Mouse (Mus musculus): Measurements from ENCODE around the gene Trank1.
A peak's percentile ranks its signal among the peaks of the same experiment; 100 is the strongest.

Trank1 gene

DNA sequence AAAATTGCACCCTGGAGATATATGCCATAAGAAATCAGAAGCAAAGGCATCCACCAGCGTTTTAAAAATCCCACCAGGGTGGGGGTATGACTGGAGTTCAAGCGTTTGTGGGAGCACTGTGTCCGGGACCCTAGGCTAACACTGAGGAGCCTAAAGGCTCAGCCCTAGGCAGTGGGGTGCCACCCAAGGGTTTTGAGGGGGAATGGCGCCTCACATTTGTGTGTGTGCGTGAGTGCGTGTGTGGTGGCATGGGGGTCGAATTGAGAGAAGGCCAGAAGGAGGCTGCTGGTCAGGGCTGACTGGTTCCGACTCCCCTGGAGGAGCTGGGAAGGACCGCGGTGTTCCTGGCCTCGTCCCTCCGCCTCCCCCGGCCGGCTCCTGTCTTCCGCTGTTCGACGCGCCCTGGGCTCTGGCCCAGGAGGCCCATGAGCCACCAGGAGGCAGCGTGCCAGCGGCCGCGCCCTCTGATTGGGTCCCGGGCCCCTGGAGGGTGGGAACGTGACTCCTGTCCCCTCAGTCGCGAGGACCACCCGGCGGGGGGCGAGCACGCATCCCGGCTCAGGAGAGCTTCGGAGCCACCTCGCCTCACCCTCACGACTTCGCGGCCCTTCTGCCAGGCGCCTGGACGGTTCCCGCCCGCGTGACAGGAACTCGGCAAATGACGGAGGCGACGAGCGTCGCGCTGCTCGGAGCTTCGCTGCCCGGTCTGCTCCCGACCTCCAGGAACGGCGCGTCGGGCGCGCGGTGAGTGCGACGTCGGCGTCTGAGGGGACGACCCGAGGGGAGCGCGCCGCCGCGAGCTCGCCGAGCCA, at the start of gene Trank1:
Trank1 (plus strand) TSS at position 709 of the 812 bp plus-strand sequence.
- peak; percentile 52 for DNase-seq

GRCm38 (mm10) chr9:111267998-111268397, 43.5 kb upstream of the Trank1 start:
- no peak for DNase-seq

- no peak for DNase-seq
Measured at GRCm38 (mm10) chr9:111270606-111271005, 40.9 kb upstream of the Trank1 start.

DNA sequence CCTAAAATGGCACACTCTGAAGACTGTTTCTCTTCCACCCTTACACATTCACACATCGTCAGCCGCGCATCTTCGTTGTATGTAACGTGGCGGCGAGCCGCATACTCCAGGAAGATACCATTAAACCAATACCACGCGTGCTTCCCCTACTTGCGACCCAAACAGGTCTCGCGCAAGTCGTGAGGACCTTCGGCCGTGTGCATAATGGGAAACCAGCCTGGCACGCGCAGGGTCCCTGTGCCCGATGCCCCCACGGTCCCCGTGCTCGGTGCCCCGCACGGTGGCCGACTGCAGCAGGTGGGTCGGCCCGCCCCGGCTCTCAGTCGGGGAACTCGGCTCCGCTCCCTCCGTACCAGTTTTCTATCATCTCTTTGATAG, 40.5 kb upstream of the Trank1 start:
- no peak for DNase-seq

GRCm38 (mm10) chr9:111271434-111272160, 39.9 kb upstream of the Trank1 start, which contains the start of the genes Mlh1 and Epm2aip1:
Gene Mlh1, minus strand, starts transcription at chr9:111271791.
Gene Epm2aip1, plus strand, starts transcription at chr9:111271929.
- DNase-seq, result peak; percentile 99

DNA sequence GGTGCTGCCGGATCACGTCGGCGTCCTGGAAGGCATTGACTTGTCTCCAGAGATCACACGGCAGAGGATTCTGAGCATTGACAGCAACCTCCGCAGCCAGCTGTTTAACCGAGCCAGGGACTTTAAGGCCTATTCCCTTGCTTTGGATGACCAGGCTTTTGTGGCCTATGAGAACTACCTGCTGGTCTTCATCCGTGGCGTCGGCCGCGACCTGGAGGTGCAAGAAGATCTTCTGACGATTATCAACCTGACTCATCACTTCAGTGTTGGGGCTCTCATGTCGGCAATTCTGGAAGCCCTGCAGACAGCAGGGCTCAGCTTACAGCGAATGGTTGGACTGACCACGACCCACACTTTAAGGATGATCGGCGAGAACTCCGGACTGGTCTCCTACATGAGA, 39.2 kb upstream of the Trank1 start:
- no peak for DNase-seq

GRCm38 (mm10) chr9:111272996-111273785, 38.3 kb upstream of the Trank1 start:
- DNase-seq, result no peak

GRCm38 (mm10) chr9:111273958-111274357, 37.6 kb upstream of the Trank1 start:
- DNase-seq, result no peak

- peak; percentile 32 for DNase-seq
Measured at GRCm38 (mm10) chr9:111275156-111275555, 36.4 kb upstream of the Trank1 start.

DNA sequence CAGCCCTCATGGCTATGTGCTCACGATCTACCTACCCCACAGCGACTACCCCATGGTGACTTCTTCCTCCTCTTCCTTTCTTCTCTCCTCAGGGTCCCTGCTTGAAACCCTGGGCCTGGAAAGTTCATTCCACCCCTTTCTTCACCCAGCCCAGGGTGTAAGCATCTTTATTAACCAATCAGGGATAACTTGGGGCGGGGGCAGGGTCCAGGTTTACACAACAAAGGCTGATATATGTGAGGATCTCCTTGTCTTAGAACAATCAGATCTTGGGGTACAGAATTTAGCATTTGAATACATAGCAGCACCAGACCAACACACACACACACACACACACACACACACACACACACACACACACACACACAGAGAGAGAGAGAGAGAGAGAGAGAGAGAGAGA, 26.5 kb upstream of the Trank1 start:
- no peak for DNase-seq

GRCm38 (mm10) chr9:111285676-111286075, 25.9 kb upstream of the Trank1 start:
- peak; percentile 52 for DNase-seq

- DNase-seq, result no peak
Measured at GRCm38 (mm10) chr9:111286468-111286867, 25.1 kb upstream of the Trank1 start.

DNA sequence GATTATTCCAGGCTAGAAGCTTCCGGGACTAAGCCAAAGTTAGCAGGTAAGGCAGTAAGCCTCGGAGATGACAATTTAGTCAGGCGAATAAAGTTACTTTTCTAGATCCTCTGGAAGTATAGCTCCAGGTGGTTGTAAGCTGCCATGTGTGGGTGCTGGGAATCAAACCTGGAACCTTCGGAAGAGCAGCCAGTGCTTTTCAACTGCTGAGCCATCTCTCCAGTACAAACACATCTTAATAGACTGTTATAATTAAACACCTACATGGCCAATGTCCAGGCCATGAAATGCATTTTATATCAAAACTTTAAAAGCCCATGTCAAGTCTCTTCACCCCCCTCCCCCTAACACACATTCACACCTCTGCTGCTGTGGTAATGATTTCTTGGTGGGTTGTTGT, 23.6 kb upstream of the Trank1 start:
- DNase-seq, result no peak

DNA sequence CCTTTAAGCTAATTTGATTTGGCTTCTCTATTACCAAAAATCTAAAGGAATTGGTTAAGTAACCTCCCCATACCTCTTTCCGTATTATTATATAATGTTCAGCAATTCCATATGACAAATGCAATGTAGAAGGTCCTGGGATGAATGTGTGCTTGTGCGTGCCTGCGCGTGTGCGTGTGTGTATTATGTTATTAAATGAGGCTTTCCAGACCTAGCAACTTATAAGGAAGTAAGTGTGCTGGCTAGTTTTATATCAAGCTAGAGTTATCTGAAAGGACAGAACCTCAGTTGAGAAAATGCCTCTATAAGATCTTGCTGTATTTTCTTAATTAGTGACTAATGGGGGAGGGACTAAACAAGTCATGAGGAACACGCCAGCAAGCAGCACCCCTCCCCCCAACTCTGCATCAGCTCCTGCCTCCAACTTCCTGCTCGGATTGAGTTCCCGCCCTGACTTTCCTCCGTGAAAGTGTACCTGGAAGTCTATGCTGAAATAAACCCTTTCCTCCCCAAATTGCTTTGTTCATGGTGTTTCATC, 22.2 kb upstream of the Trank1 start:
- peak; percentile 49 for DNase-seq

GRCm38 (mm10) chr9:111289832-111290339, 21.7 kb upstream of the Trank1 start:
- peak; percentile 88 for DNase-seq

DNA sequence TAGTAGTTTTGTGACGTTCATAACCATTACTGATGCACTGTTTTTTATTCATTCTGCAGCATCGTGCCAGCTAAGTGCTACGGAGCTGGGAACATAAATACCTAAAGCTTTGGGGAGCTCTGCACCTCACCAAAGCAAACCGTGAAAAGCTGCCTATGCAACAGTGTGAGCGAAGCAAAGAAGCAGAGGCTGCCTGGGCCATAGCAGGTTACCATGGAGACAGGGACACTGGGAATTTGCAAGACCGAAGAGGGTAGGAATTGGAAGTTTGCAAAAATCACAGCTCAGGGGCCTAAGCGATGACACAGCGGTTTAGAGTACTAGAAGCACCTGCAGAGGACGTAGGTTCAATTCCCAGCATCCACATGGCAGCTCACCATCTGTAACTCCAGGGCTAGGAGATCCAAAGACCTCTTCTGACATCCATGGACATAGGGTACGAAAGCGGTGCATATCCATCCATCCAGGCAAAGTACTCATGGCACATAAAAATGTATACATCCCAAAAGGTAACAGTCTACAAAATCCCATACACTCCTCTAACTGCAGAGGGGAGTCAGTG, 20.9 kb upstream of the Trank1 start:
- no peak for DNase-seq

DNA sequence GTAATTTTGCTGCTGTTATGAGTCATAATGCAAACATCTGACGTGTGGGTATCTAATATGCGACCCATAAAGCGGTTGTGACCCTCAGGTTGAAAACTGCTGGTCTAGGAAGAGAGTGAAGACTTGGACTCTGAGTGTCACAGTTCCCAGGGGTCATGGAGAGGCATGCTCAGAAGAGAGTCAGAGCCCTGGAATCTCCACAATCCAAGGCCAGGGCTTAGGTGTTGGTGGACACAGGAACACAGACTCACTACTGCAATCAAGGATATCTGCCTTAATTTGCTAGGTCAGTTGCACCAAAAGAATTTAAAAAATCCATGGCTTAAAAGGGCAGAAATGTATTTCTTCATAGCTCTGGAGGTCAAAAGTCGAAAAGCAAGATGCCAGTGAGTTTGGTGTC, 18.3 kb upstream of the Trank1 start:
- no peak for DNase-seq

GRCm38 (mm10) chr9:111294911-111295310, 16.6 kb upstream of the Trank1 start:
- DNase-seq, result no peak

DNA sequence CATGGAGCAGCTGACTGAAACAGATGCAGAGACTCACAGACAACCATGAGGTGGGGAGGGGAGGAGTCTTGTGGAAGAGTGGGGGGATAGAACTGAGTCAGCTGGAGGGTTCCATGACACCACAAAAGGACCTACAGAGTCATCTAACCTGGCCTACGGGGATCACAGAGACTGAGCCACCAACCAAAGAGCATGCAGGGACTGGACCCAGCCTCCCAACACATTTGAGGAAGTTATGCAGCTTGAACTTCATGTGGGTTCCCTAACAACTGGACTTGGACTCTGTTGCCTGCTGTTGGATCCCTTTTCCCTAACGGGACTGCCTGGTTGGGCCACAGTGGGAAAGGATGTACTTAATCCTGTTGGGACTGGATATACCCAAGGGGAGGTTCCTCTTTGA, 16.2 kb upstream of the Trank1 start:
- DNase-seq, result no peak

DNA sequence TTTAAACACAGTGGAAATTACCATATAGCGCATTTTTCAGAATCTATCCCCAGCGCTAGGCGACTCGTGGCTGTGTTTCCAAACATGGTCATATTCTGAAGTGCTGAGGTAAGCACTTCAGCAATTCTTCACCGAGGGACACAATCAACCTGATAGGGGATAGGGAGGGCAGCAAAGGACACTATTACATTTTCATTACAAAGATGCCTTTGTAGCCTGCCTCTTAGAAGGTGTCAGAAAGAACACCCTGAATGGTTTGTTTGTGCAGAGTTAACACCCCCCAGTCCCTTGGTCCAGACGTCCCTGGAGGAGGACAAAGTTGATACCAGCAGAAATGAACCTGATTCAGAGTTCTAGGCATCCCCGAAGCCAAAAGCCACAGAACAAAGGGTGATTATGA, 15.1 kb upstream of the Trank1 start:
- DNase-seq, result no peak

- DNase-seq, result no peak
Measured at GRCm38 (mm10) chr9:111298606-111299005, 12.9 kb upstream of the Trank1 start.

DNA sequence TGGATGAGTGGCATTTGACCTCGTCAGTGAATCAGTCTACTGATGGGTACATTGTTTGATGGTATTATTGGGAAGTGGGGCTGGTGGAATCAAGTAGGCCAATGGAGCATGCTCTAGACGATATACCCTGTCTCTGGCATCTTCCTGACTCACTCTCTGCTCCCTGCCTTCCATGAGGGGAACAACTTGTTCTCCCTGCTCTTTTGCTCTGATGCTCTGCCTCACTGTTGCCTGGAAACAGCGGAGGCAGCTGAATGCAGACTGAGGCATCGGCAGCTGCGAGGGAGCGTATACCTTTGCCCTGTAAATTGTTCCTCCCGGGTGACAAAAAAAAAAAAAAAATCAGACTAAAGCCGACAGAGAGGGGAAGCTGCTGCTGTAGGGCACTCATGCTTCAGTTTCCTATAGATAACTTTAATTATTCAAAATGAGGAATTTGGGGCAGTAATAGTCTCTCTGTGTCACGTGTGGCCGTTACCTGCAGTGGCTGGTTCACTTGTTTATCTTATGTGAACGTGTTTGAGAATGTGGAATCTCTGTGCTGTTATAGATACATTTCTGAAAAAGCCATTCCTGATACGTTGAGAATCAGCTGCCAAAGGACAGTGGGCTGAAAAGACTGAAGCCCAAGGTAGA, 9.2 kb upstream of the Trank1 start:
- no peak for DNase-seq

All from embryo, embryonic 11 days (tissue).